In the genomic region with DNA sequence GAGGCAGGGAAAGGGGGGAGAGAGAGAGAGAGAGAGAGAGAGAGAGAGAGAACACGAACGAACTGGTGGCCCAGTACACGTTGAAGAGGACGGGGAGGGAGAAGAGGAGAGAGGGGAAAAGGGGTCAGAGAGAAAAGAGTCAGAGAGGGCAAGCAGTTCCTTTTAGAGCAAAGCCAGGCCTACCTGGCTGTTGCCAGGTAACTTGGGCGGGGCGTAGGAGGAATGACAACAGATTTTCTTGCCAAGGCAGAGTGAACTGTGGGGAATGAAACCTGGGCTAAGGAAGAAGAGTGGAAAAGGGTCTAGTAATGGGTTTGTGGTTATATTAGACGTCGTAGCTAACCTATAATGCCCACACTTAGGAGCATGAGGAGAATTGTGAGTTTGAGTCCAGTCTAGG, we compare ENCODE assay signal across 8 mouse cellular contexts. TPM values are rescaled to one million over a fixed set of nuclear protein-coding genes. Genes with fewer than 3 reads are reported as not detected.
A peak's percentile ranks its signal among the peaks of the same experiment; 100 is the strongest.
DNase-seq lines count a peak whose midpoint lies in the region; ATAC-seq lines count a peak whose summit lies in the region.

No protein-coding gene starts in this region.

- peak overlapping the region; percentile 68 for H3K4me2 ChIP-seq in heart, embryonic 11.5 days
- peak overlapping the region; percentile 72 for H3K4me2 ChIP-seq in hindbrain, embryonic 16.5 days (ENCODE audit: low read length)
- H3K4me2 ChIP-seq in midbrain, embryonic 13.5 days (replicated peaks): peak overlapping the region; percentile 73

- no peaks in the 10 kb centered on the region for H3K27me3 ChIP-seq in heart, embryonic 11.5 days (ENCODE audit: control insufficient read depth, insufficient read depth, low read length)
- H3K27me3 ChIP-seq in hindbrain, embryonic 16.5 days (replicated peaks; ENCODE audit: control insufficient read depth, insufficient read depth, low read length): no peaks in the 10 kb centered on the region
- H3K27me3 ChIP-seq in midbrain, embryonic 13.5 days: no peaks in the 10 kb centered on the region

- no peak for DNase-seq in heart, postnatal 14 days
- DNase-seq in R1 (ENCODE audit: low read depth, low spot score): peak; percentile 56
- no peak for DNase-seq in embryo, embryonic 11 days
- DNase-seq in gastrocnemius, postnatal 14 days: no peak
- no peak for DNase-seq in left cerebral cortex, adult 9 months (ENCODE audit: low spot score in 2 of 2)

- H3K4me1 ChIP-seq in heart, embryonic 11.5 days (ENCODE audit: control insufficient read depth, insufficient read depth, low read length): 0 out of 2 replicates have a peak, but pooled peaks cover 2% of the 10 kb centered on the region
- peaks cover 10% of the 10 kb centered on the region for H3K4me1 ChIP-seq in hindbrain, embryonic 16.5 days (ENCODE audit: control insufficient read depth, insufficient read depth, low read depth, low read length)
- peaks cover 17% of the 10 kb centered on the region for H3K4me1 ChIP-seq in midbrain, embryonic 13.5 days (replicated peaks)

- H3K9me3 ChIP-seq in heart, embryonic 11.5 days (replicated peaks; ENCODE audit: control insufficient read depth, low read length): no peaks in the 10 kb centered on the region
- H3K9me3 ChIP-seq in hindbrain, embryonic 16.5 days (ENCODE audit: control insufficient read depth, low read length): no peaks in the 10 kb centered on the region
- no peaks in the 10 kb centered on the region for H3K9me3 ChIP-seq in midbrain, embryonic 13.5 days

- intact Hi-C loops in heart, postnatal 14 days (cut with DNase I): loop anchor here (5.0 kb wide), 2 partner anchors 56 to 101 kb away; a partner anchor contains a TSS
- intact Hi-C loops in gastrocnemius, postnatal 14 days (cut with DNase I; ENCODE audit: low total_unique reads): loop anchor here (10.0 kb wide), 1 partner anchor 98 kb away; no protein-coding TSS in a partner anchor

- 37% methylated on average over 8 of the region's 8 CpGs for WGBS in heart, embryonic 11.5 days (ENCODE audit: insufficient replicate concordance)
- 48% methylated on average over 8 of the region's 8 CpGs for WGBS in hindbrain, embryonic 16.5 days
- WGBS in midbrain, embryonic 13.5 days: 39% methylated on average over 8 of the region's 8 CpGs

- no peak for ATAC-seq in heart, embryonic 11.5 days (replicated peaks; ENCODE audit: insufficient number of reproducible peaks, low FRiP score, low TSS enrichment)
- ATAC-seq in hindbrain, embryonic 16.5 days: no peak
- no peak for ATAC-seq in midbrain, embryonic 13.5 days

- 0 out of 2 replicates have a peak, but pooled peaks cover 2% of the 10 kb centered on the region for H3K36me3 ChIP-seq in heart, embryonic 11.5 days (ENCODE audit: control insufficient read depth, insufficient read depth, low read length)
- peaks cover 3% of the 10 kb centered on the region; the same call in 1 of the 2 replicates for H3K36me3 ChIP-seq in hindbrain, embryonic 16.5 days (ENCODE audit: control insufficient read depth, insufficient read depth, low read length)
- H3K36me3 ChIP-seq in midbrain, embryonic 13.5 days: peaks cover 12% of the 10 kb centered on the region

- H3K27ac ChIP-seq in heart, embryonic 11.5 days (ENCODE audit: low read depth, low read length): no peak overlapping the region
- H3K27ac ChIP-seq in hindbrain, embryonic 16.5 days (ENCODE audit: low read depth, low read length): no peak overlapping the region
- H3K27ac ChIP-seq in midbrain, embryonic 13.5 days: no peak overlapping the region

- no peak overlapping the region for H3K9ac ChIP-seq in heart, embryonic 11.5 days (ENCODE audit: low read depth, low read length)
- no peak overlapping the region for H3K9ac ChIP-seq in hindbrain, embryonic 16.5 days (ENCODE audit: low read depth, low read length)
- H3K9ac ChIP-seq in midbrain, embryonic 13.5 days (replicated peaks): peak overlapping the region; percentile 88; the same call in 1 of the 2 replicates

- peak overlapping the region; percentile 77 for H3K4me3 ChIP-seq in heart, embryonic 11.5 days (ENCODE audit: low read depth, low read length)
- H3K4me3 ChIP-seq in hindbrain, embryonic 16.5 days (ENCODE audit: low read length): peak overlapping the region; percentile 58; the same call in 1 of the 2 replicates
- peak overlapping the region; percentile 85 for H3K4me3 ChIP-seq in midbrain, embryonic 13.5 days (replicated peaks)

RNA-seq across cellular contexts. Expression of a gene that starts 0.9 kb away (rescaled TPM):
- 28.2 and 31.5 TPM in 2 replicates for polyA plus RNA-seq in heart, embryonic 11.5 days (2014; fragmentation: Nextera tagmentation; extraction: Ambion mirVana)
- 10 to 100 TPM; 24.4 to 24.8 TPM for total RNA-seq in heart, postnatal 14 days (2021)
- polyA plus RNA-seq in hindbrain, embryonic 16.5 days (2015; fragmentation: Nextera tagmentation; extraction: Ambion mirVana): 21.0 and 22.0 TPM in 2 replicates
- 28.3 and 31.2 TPM in 2 replicates for polyA plus RNA-seq in midbrain, embryonic 13.5 days (2015; fragmentation: Nextera tagmentation; extraction: Ambion mirVana)
- total RNA-seq in gastrocnemius, postnatal 14 days (2021): 10 to 100 TPM; 20.4 to 20.7 TPM

RNA-seq across cellular contexts. Expression of a gene that starts 11.0 kb away (rescaled TPM):
- 0.39 and 0.73 TPM in 2 replicates for polyA plus RNA-seq in heart, embryonic 11.5 days (2014; fragmentation: Nextera tagmentation; extraction: Ambion mirVana)
- total RNA-seq in heart, postnatal 14 days (2021): 10 to 100 TPM; 16.9 to 17.6 TPM
- polyA plus RNA-seq in hindbrain, embryonic 16.5 days (2015; fragmentation: Nextera tagmentation; extraction: Ambion mirVana): 4.0 and 4.1 TPM in 2 replicates
- 2.5 and 2.7 TPM in 2 replicates for polyA plus RNA-seq in midbrain, embryonic 13.5 days (2015; fragmentation: Nextera tagmentation; extraction: Ambion mirVana)
- 10 to 100 TPM in 1 of 2 experiments, 1 to 10 TPM in 1; 7.4 to 10.7 TPM for total RNA-seq in gastrocnemius, postnatal 14 days (2021)

RNA-seq across cellular contexts. Expression of a gene that starts 40.8 kb away (rescaled TPM):
- 6.1 and 8.3 TPM in 2 replicates for polyA plus RNA-seq in heart, embryonic 11.5 days (2014; fragmentation: Nextera tagmentation; extraction: Ambion mirVana)
- 1 to 10 TPM; 7.1 to 7.4 TPM for total RNA-seq in heart, postnatal 14 days (2021)
- polyA plus RNA-seq in hindbrain, embryonic 16.5 days (2015; fragmentation: Nextera tagmentation; extraction: Ambion mirVana): 4.6 and 4.9 TPM in 2 replicates
- polyA plus RNA-seq in midbrain, embryonic 13.5 days (2015; fragmentation: Nextera tagmentation; extraction: Ambion mirVana): 2.6 and 3.1 TPM in 2 replicates
- 1 to 10 TPM; 3.6 to 3.7 TPM for total RNA-seq in gastrocnemius, postnatal 14 days (2021)

RNA-seq across cellular contexts. Expression of a gene that starts 53.7 kb away (rescaled TPM):
- 8.1 and 8.9 TPM in 2 replicates for polyA plus RNA-seq in heart, embryonic 11.5 days (2014; fragmentation: Nextera tagmentation; extraction: Ambion mirVana)
- 1 to 10 TPM; 1.8 to 2.0 TPM for total RNA-seq in heart, postnatal 14 days (2021)
- 4.3 and 4.4 TPM in 2 replicates for polyA plus RNA-seq in hindbrain, embryonic 16.5 days (2015; fragmentation: Nextera tagmentation; extraction: Ambion mirVana)
- 7.8 and 8.5 TPM in 2 replicates for polyA plus RNA-seq in midbrain, embryonic 13.5 days (2015; fragmentation: Nextera tagmentation; extraction: Ambion mirVana)
- total RNA-seq in gastrocnemius, postnatal 14 days (2021): 1 to 10 TPM; 1.3 to 1.7 TPM
